In the genomic region with DNA sequence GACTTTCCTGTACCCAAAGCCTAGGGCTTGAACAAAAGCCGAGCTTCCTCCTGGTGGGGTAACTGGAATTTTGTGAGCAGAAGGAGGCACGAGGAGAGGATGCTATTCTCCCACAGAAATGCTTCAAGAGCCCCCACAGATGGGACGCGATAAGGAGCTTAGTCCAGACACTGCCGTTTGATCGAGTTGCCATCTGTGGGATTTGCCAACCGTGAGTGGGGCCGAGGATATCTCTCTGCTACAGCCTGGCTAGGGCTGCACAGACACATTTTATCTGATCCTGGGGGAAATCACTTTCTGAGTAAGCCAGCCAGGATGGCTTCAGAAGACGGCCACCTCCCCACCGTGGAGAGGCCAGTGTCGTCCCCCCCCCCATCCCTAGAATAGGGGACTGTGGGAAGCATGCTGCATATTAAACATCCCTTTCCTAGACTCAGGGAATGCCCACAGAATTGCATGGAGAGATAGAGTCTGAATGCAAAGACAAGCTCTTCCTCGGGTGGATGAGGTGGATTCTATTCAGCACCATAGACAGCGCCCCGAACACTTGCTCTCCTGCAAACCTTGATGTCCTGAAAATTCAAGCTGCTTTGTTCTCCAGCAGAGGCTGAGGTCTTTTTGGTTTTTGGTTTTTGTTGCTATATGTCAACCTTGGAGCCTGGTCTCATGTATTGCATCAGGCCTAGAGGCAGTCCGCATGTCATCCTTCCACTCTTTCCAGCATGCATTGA, we compare ENCODE assay signal across 11 mouse cellular contexts.
DNase-seq lines count a peak whose midpoint lies in the region; ATAC-seq and TF ChIP-seq lines count a peak whose summit lies in the region.
"Had no signal": no experiment of that assay in that cellular context is flagged by ENCODE, and none has a peak within 500 bp of the region (broad histone marks: within the 10 kb centered on the region; RNA-seq: fewer than 3 reads in every experiment).

No protein-coding gene starts in this region.

- H3K27me3 ChIP-seq in kidney, postnatal 0 days (ENCODE audit: insufficient read depth, low read length), result no peaks in the 10 kb centered on the region
- no peaks in the 10 kb centered on the region for H3K27me3 ChIP-seq in kidney, embryonic 15.5 days
- no peaks in the 10 kb centered on the region for H3K27me3 ChIP-seq in embryonic facial prominence, embryonic 11.5 days (ENCODE audit: control insufficient read depth, insufficient read depth, low read length)
- H3K27me3 ChIP-seq: embryonic facial prominence, embryonic 13.5 days had no signal

- no peaks in the 10 kb centered on the region for H3K9me3 ChIP-seq in kidney, postnatal 0 days (replicated peaks; ENCODE audit: low read length)
- no peaks in the 10 kb centered on the region for H3K9me3 ChIP-seq in kidney, embryonic 15.5 days (replicated peaks)
- no peaks in the 10 kb centered on the region for H3K9me3 ChIP-seq in embryonic facial prominence, embryonic 11.5 days (replicated peaks; ENCODE audit: control insufficient read depth, low read length)
- H3K9me3 ChIP-seq: embryonic facial prominence, embryonic 13.5 days had no signal

- intact Hi-C loops in left cerebral cortex, postnatal 14 days (cut with DNase I), result no loop called here

- no peak for TF ChIP-seq CTCF in kidney, postnatal 0 days (IDR thresholded peaks at IDR 0.05; ENCODE audit: low read depth)

- WGBS in kidney, postnatal 0 days, result 53% methylated on average over 15 of the region's 15 CpGs
- 55% methylated on average over 15 of the region's 15 CpGs for WGBS in kidney, embryonic 15.5 days
- 62% methylated on average over 15 of the region's 15 CpGs for WGBS in embryonic facial prominence, embryonic 11.5 days

- H3K36me3 ChIP-seq in kidney, postnatal 0 days (ENCODE audit: insufficient read depth, low read length), result no peaks in the 10 kb centered on the region
- no peaks in the 10 kb centered on the region for H3K36me3 ChIP-seq in kidney, embryonic 15.5 days
- H3K36me3 ChIP-seq in embryonic facial prominence, embryonic 11.5 days (replicated peaks; ENCODE audit: control insufficient read depth, insufficient read depth, low read depth, low read length), result no peaks in the 10 kb centered on the region
- H3K36me3 ChIP-seq: embryonic facial prominence, embryonic 13.5 days had no signal

- H3K4me1 ChIP-seq in kidney, postnatal 0 days (replicated peaks; ENCODE audit: insufficient read depth, low read length), result no peaks in the 10 kb centered on the region
- no peaks in the 10 kb centered on the region for H3K4me1 ChIP-seq in kidney, embryonic 15.5 days
- H3K4me1 ChIP-seq in embryonic facial prominence, embryonic 11.5 days (ENCODE audit: control insufficient read depth, insufficient read depth, low read length), result no peaks in the 10 kb centered on the region
- H3K4me1 ChIP-seq: embryonic facial prominence, embryonic 13.5 days had no signal

- no peak overlapping the region for H3K27ac ChIP-seq in kidney, postnatal 0 days
- no peak overlapping the region for H3K27ac ChIP-seq in kidney, embryonic 15.5 days
- H3K27ac ChIP-seq in embryonic facial prominence, embryonic 11.5 days (replicated peaks; ENCODE audit: low read depth, low read length), result no peak overlapping the region
- H3K27ac ChIP-seq: embryonic facial prominence, embryonic 13.5 days; layer of hippocampus, adult 2 months had no signal

- DNase-seq in adrenal gland, postnatal 10 days, result peak; percentile 52
- no peak for DNase-seq in adrenal gland, adult 2 months
- peak; percentile 68 for DNase-seq in kidney, postnatal 0 days (ENCODE audit: low spot score)
- peak; percentile 14 for DNase-seq in 3T3-L1 (ENCODE audit: low read depth, low spot score)
- peak; percentile 83 for DNase-seq in embryonic facial prominence, embryonic 11.5 days (ENCODE audit: low spot score)
- no peak for DNase-seq in layer of hippocampus, adult 11-12 months (ENCODE audit: low spot score)
- no peak for DNase-seq in left cerebral cortex, postnatal 14 days (ENCODE audit: low spot score in 2 of 2)
- DNase-seq: right cerebral cortex, postnatal 4 days had no signal

- no peak overlapping the region for H3K4me2 ChIP-seq in kidney, postnatal 0 days (ENCODE audit: low read length)
- no peak overlapping the region for H3K4me2 ChIP-seq in kidney, embryonic 15.5 days
- H3K4me2 ChIP-seq in embryonic facial prominence, embryonic 11.5 days (ENCODE audit: low read depth, low read length), result no peak overlapping the region
- H3K4me2 ChIP-seq: embryonic facial prominence, embryonic 13.5 days had no signal

- H3K9ac ChIP-seq in kidney, postnatal 0 days (ENCODE audit: low read depth, low read length), result no peak overlapping the region
- H3K9ac ChIP-seq in kidney, embryonic 15.5 days, result no peak overlapping the region
- no peak overlapping the region for H3K9ac ChIP-seq in embryonic facial prominence, embryonic 11.5 days (replicated peaks; ENCODE audit: low read length)
- H3K9ac ChIP-seq: embryonic facial prominence, embryonic 13.5 days had no signal

- no peak for ATAC-seq in kidney, postnatal 0 days (replicated peaks; ENCODE audit: low FRiP score, low read depth)
- ATAC-seq in kidney, embryonic 15.5 days (replicated peaks; ENCODE audit: low FRiP score), result no peak
- no peak for ATAC-seq in embryonic facial prominence, embryonic 11.5 days (replicated peaks; ENCODE audit: insufficient number of reproducible peaks, low FRiP score, low TSS enrichment, low read depth)

- no peak overlapping the region for H3K4me3 ChIP-seq in kidney, postnatal 0 days (replicated peaks; ENCODE audit: low read depth, low read length)
- H3K4me3 ChIP-seq in kidney, embryonic 15.5 days (replicated peaks), result no peak overlapping the region
- H3K4me3 ChIP-seq in embryonic facial prominence, embryonic 11.5 days (ENCODE audit: low read depth, low read length), result no peak overlapping the region
- H3K4me3 ChIP-seq: embryonic facial prominence, embryonic 13.5 days; layer of hippocampus, adult 2 months had no signal

Comparison
In these comparisons a context has a peak if more than half of its experiments do, and no peak if none do; other contexts are left out.
1. DNase-seq: peak in adrenal gland, postnatal 10 days (single experiment), kidney, postnatal 0 days (single experiment), 3T3-L1 (single experiment) and embryonic facial prominence, embryonic 11.5 days (single experiment); none in adrenal gland, adult 2 months (single experiment), layer of hippocampus, adult 11-12 months (single experiment) and left cerebral cortex, postnatal 14 days (0 of 2).